Mouse (Mus musculus) liver, adult 2 months (tissue): ENCODE data around the gene Pgm1. TPM values are rescaled to one million over a fixed set of nuclear protein-coding genes. Genes with fewer than 3 reads are reported as not detected.

Experiments
- DNase-seq: peaks from one replicate; pipeline ENCODE4 v3.0.0-alpha.2; 2011; ENCODE audit warnings: low read depth, low spot score; ENCODE audit errors: extremely low read depth
- H3K27ac ChIP-seq: fragments of 200-500 bp; replicated peaks from 2 replicates; pipeline ENCODE4 v1.5.1; 2012; ENCODE audit warnings: low read depth, mild to moderate bottlenecking, control low read depth, inconsistent platforms, low read length; ENCODE audit not compliant: insufficient read depth
- H3K27me3 ChIP-seq: fragments of 200-500 bp; 2 replicates; pipeline ENCODE4 v1.6.1; 2012; ENCODE audit warnings: mild to moderate bottlenecking, moderate library complexity, low read length, inconsistent platforms; ENCODE audit not compliant: control insufficient read depth, insufficient read depth
- H3K36me3 ChIP-seq: fragments of 200-500 bp; 2 replicates; pipeline ENCODE4 v1.6.1; 2012; ENCODE audit warnings: low read length, inconsistent platforms; ENCODE audit not compliant: control insufficient read depth, insufficient read depth
- H3K4me1 ChIP-seq: fragments of 200-500 bp; 2 replicates; pipeline ENCODE4 v1.6.1; 2011; ENCODE audit warnings: low read length; ENCODE audit not compliant: control insufficient read depth, insufficient read depth
- H3K4me3 ChIP-seq: fragments of 200-500 bp; 2 replicates; pipeline ENCODE4 v1.5.1; 2011; ENCODE audit warnings: low read depth, mild to moderate bottlenecking, control low read depth, low read length, moderate library complexity; ENCODE audit not compliant: insufficient read depth
- H3K79me2 ChIP-seq: fragments of 200-500 bp; 2 replicates; pipeline ENCODE4 v1.6.1; 2012; ENCODE audit warnings: inconsistent platforms, mild to moderate bottlenecking, low read length, moderate library complexity; ENCODE audit not compliant: control insufficient read depth, insufficient read depth
- H3K9ac ChIP-seq: fragments of 200-500 bp; 2 replicates; pipeline ENCODE4 v1.6.1; 2012; ENCODE audit warnings: low read depth, mild to moderate bottlenecking, control low read depth, inconsistent platforms, low read length
- CTCF ChIP-seq: fragments of 200-500 bp; IDR thresholded peaks from 2 replicates; pipeline ENCODE4 v1.5.1; 2011; ENCODE audit warnings: low read depth, low read length, control low read depth
- POLR2A ChIP-seq: fragments of 200-500 bp; IDR thresholded peaks from 2 replicates; pipeline ENCODE4 v1.6.1; 2011; ENCODE audit warnings: low read length, control low read depth; ENCODE audit not compliant: insufficient read depth; ENCODE audit errors: extremely low read depth
- WGBS: fragments of 180-500 bp; shearing (Covaris S2); methylation state at CpG from one replicate; pipeline ENCODE4 v1.1.7; 2018; 5-methylcytosine and 5-hydroxymethylcytosine counted together
- polyA plus RNA-seq: library from polyadenylated mRNA; depleted of rRNA; stranded (reverse); fragments of >200 nt; gene quantifications from 2 replicates; pipeline ENCODE4 v1.2.3, GENCODE M21; 2012
- total RNA-seq: library from RNA; depleted of rRNA; stranded (reverse); fragments of >200 nt; gene quantifications from 2 replicates; pipeline ENCODE4 v1.2.3, GENCODE M21; 2014

Pgm1 gene
- total and polyA plus RNA-seq, 2 experiments: 158 to 219 TPM

- H3K36me3 ChIP-seq: peaks cover 80% of the 10 kb centered on the region
- H3K4me3 ChIP-seq: no peak overlapping the region
- 88% methylated on average over 7 of the region's 7 CpGs for WGBS
- no peaks in the 10 kb centered on the region for H3K4me1 ChIP-seq
- no peaks in the 10 kb centered on the region for H3K27me3 ChIP-seq
- no peak overlapping the region for H3K27ac ChIP-seq
- no peak for TF ChIP-seq POLR2A
- no peak for TF ChIP-seq CTCF
- H3K79me2 ChIP-seq: no peaks in the 10 kb centered on the region
- no peak for DNase-seq
- H3K9ac ChIP-seq: no peak overlapping the region
These were observed 55.9 kb downstream of the Pgm1 start for GRCm38 (mm10) chr4:99985086-99985485.

- H3K79me2 ChIP-seq: no peaks in the 10 kb centered on the region
- no peak overlapping the region for H3K27ac ChIP-seq
- no peaks in the 10 kb centered on the region for H3K27me3 ChIP-seq
- no peak overlapping the region for H3K9ac ChIP-seq
- no peak overlapping the region for H3K4me3 ChIP-seq
- WGBS: 89% methylated on average over 12 of the region's 12 CpGs
- peaks cover 75% of the 10 kb centered on the region for H3K36me3 ChIP-seq
- TF ChIP-seq CTCF (no peak), POLR2A (no peak)
- H3K4me1 ChIP-seq: no peaks in the 10 kb centered on the region
- no peak for DNase-seq
These were observed 56.4 kb downstream of the Pgm1 start for GRCm38 (mm10) chr4:99985631-99986030.

GRCm38 (mm10) chr4:99986609-99987008, 57.4 kb downstream of the Pgm1 start:
- 92% methylated on average over 10 of the region's 10 CpGs for WGBS
- H3K79me2 ChIP-seq: no peaks in the 10 kb centered on the region
- TF ChIP-seq CTCF (no peak), POLR2A (no peak)
- H3K9ac ChIP-seq: no peak overlapping the region
- no peaks in the 10 kb centered on the region for H3K4me1 ChIP-seq
- peaks cover 66% of the 10 kb centered on the region for H3K36me3 ChIP-seq
- no peaks in the 10 kb centered on the region for H3K27me3 ChIP-seq
- no peak overlapping the region for H3K4me3 ChIP-seq
- no peak overlapping the region for H3K27ac ChIP-seq
- DNase-seq: no peak

GRCm38 (mm10) chr4:99988771-99989170, 59.6 kb downstream of the Pgm1 start:
- no peak overlapping the region for H3K4me3 ChIP-seq
- H3K27me3 ChIP-seq: no peaks in the 10 kb centered on the region
- 79% methylated on average over 7 of the region's 7 CpGs for WGBS
- TF ChIP-seq POLR2A: no peak
- no peak for TF ChIP-seq CTCF
- no peak overlapping the region for H3K27ac ChIP-seq
- no peaks in the 10 kb centered on the region for H3K4me1 ChIP-seq
- no peak overlapping the region for H3K9ac ChIP-seq
- H3K79me2 ChIP-seq: no peaks in the 10 kb centered on the region
- peaks cover 45% of the 10 kb centered on the region for H3K36me3 ChIP-seq
- DNase-seq: no peak

GRCm38 (mm10) chr4:100000971-100001370, 71.8 kb downstream of the Pgm1 start:
- no peak overlapping the region for H3K9ac ChIP-seq
- no peak for TF ChIP-seq CTCF
- no peak for TF ChIP-seq POLR2A
- H3K27ac ChIP-seq: no peak overlapping the region
- 59% methylated on average over 5 of the region's 5 CpGs for WGBS
- no peak for DNase-seq
- H3K79me2 ChIP-seq: no peaks in the 10 kb centered on the region
- H3K4me3 ChIP-seq: no peak overlapping the region
- H3K4me1 ChIP-seq: no peaks in the 10 kb centered on the region
- H3K27me3 ChIP-seq: no peaks in the 10 kb centered on the region
- no peaks in the 10 kb centered on the region for H3K36me3 ChIP-seq

GRCm38 (mm10) chr4:100001806-100002205, 72.6 kb downstream of the Pgm1 start:
- 62% methylated on average over 7 of the region's 7 CpGs for WGBS
- no peak overlapping the region for H3K9ac ChIP-seq
- H3K27me3 ChIP-seq: no peaks in the 10 kb centered on the region
- H3K27ac ChIP-seq: no peak overlapping the region
- H3K4me1 ChIP-seq: peaks cover 3% of the 10 kb centered on the region; the same call in 1 of the 2 replicates
- H3K79me2 ChIP-seq: no peaks in the 10 kb centered on the region
- no peak overlapping the region for H3K4me3 ChIP-seq
- no peak for DNase-seq
- TF ChIP-seq POLR2A: no peak
- TF ChIP-seq CTCF: no peak
- no peaks in the 10 kb centered on the region for H3K36me3 ChIP-seq
